Mouse (Mus musculus) liver, adult 10 weeks (tissue): ENCODE results near the gene Ptprg. TPM values are rescaled to one million over a fixed set of nuclear protein-coding genes. Genes with fewer than 3 reads are reported as not detected.

Source experiments
- polyA plus RNA-seq: library from polyadenylated mRNA; stranded (reverse); fragments of 350-450 nt; fragmentation: Illumina TruSeq; extraction: RNeasy Lipid Tissue Mini Kit (QIAGEN cat#74804); gene quantifications from one replicate; pipeline ENCODE4 v1.2.3, GENCODE M21; 2014; ENCODE audit warnings: low read depth, low replicate concordance

Gene Ptprg
- 15.0 TPM for polyA plus RNA-seq

GRCm38 (mm10) chr14:11553273-11553665 is at the start of gene Ptprg:
Gene Ptprg (plus strand): TSS chr14:11553532.

GRCm38 (mm10) chr14:12283641-12284040 is 730.3 kb downstream of the Ptprg start, which contains the start of gene Gm49355:
Gene Gm49355 (plus strand): TSS chr14:12283976.

GRCm38 (mm10) chr14:12284141-12284912 is 731.0 kb downstream of the Ptprg start, which contains the start of gene 3830406C13Rik:
Gene 3830406C13Rik (plus strand): TSS chr14:12284173.

Other genes starting within 250 kb of the Ptprg start
- gene Gm3839, start 196.8 kb upstream of the Ptprg start, polyA plus RNA-seq: 3.3 TPM